8 mouse cellular contexts compared by ENCODE assay signal in the genomic region with DNA sequence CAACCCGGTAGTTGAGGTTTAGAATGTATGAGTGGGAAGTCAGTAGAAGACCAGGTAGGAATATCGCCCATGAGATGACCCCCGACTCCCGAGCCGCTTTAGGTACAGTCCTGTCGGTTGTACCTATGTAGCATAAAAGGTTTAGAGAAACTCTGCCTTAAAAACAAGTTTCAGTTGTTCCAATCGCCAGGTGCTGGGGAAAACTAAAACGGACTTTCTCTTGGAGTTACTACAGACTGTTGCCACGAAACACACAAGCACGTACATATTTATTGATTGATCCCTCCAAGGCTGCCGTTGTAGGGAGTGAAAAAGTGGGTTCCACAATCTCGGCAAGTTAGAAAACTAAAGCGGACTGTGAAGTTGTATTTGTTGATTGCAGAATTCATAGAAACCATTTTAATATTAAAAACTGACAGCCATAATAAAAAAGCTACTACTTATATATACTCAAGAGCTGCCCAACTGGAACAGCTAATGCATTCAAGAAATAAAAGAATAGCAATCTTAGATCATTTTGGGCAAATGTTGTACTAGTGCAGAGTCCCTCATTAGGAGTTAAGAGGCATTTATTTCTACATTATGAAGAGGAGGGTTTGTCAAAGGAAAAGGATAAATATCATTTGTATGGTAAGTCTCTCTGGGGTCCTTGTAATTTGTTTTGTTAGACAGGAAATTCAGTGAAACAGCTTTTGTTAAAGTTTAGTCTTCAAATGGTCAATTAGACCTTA. TPM values are rescaled to one million over a fixed set of nuclear protein-coding genes. Genes with fewer than 3 reads are reported as not detected.
A peak's percentile ranks its signal among the peaks of the same experiment; 100 is the strongest.
DNase-seq lines count a peak whose midpoint lies in the region; ATAC-seq and TF ChIP-seq lines count a peak whose summit lies in the region.

No protein-coding gene starts in this region.

- H3K36me3 ChIP-seq in hindbrain, embryonic 14.5 days (replicated peaks; ENCODE audit: control insufficient read depth, insufficient read depth), result no peaks in the 10 kb centered on the region; the same call in 1 of the 2 replicates
- no peaks in the 10 kb centered on the region for H3K36me3 ChIP-seq in midbrain, postnatal 0 days (ENCODE audit: insufficient read depth, low read length)

- ATAC-seq in hindbrain, embryonic 14.5 days (ENCODE audit: low FRiP score), result no peak
- no peak for ATAC-seq in midbrain, postnatal 0 days (ENCODE audit: low FRiP score)
- no peak for ATAC-seq in cerebellum, adult (ENCODE audit: insufficient number of reproducible peaks, low FRiP score, low TSS enrichment)

- peak overlapping the region; percentile 99; the same call in 1 of the 2 replicates for H3K27ac ChIP-seq in layer of hippocampus, adult 2 months
- H3K27ac ChIP-seq in brown adipose tissue, adult 24 weeks (replicated peaks; ENCODE audit: low read depth, low read length), result no peak overlapping the region
- H3K27ac ChIP-seq in hindbrain, embryonic 14.5 days, result peak overlapping the region; percentile 97; the same call in 1 of the 2 replicates
- H3K27ac ChIP-seq in midbrain, postnatal 0 days (ENCODE audit: low read depth, low read length), result peak overlapping the region; percentile 100

- H3K4me2 ChIP-seq in hindbrain, embryonic 14.5 days (replicated peaks), result peak overlapping the region; percentile 87
- H3K4me2 ChIP-seq in midbrain, postnatal 0 days (ENCODE audit: low read depth, low read length, poor library complexity, severe bottlenecking), result peak overlapping the region; percentile 73

- DNase-seq in layer of hippocampus, adult 2 months (ENCODE audit: low spot score in 2 of 2), result no peak
- DNase-seq in layer of hippocampus, adult 9-11 months, result no peak
- no peak for DNase-seq in hindbrain, embryonic 14.5 days (ENCODE audit: low spot score)
- peak; percentile 1 for DNase-seq in midbrain, postnatal 0 days (ENCODE audit: low spot score)
- DNase-seq in right cerebral cortex, postnatal 25 days, result no peak
- DNase-seq in urinary bladder, postnatal 36 days (ENCODE audit: low spot score in 2 of 2), result no peak

- 5% methylated on average over 13 of the region's 13 CpGs for WGBS in hindbrain, embryonic 14.5 days
- 6% methylated on average over 13 of the region's 13 CpGs for WGBS in midbrain, postnatal 0 days

- no peaks in the 10 kb centered on the region for H3K4me1 ChIP-seq in brown adipose tissue, adult 24 weeks (ENCODE audit: control insufficient read depth, insufficient read depth, insufficient read length, low read length)
- peaks cover 21% of the 10 kb centered on the region for H3K4me1 ChIP-seq in hindbrain, embryonic 14.5 days (replicated peaks; ENCODE audit: control insufficient read depth, insufficient read depth, low read length)
- H3K4me1 ChIP-seq in midbrain, postnatal 0 days (ENCODE audit: insufficient read depth, low read length), result peaks cover 5% of the 10 kb centered on the region; the same call in 1 of the 2 replicates

- no peaks in the 10 kb centered on the region for H3K9me3 ChIP-seq in hindbrain, embryonic 14.5 days (ENCODE audit: control insufficient read depth, low read length)
- H3K9me3 ChIP-seq in midbrain, postnatal 0 days (ENCODE audit: low read length), result no peaks in the 10 kb centered on the region

- H3K9ac ChIP-seq in hindbrain, embryonic 14.5 days, result peak overlapping the region; percentile 100
- H3K9ac ChIP-seq in midbrain, postnatal 0 days (replicated peaks; ENCODE audit: low read length, poor library complexity, severe bottlenecking), result peak overlapping the region; percentile 100

- no peak for TF ChIP-seq CTCF in layer of hippocampus, adult 2 months (conservative IDR thresholded peaks at IDR 0.05)
- TF ChIP-seq CTCF in midbrain, postnatal 0 days (IDR thresholded peaks at IDR 0.05), result no peak

- H3K27me3 ChIP-seq in hindbrain, embryonic 14.5 days (ENCODE audit: control insufficient read depth, insufficient read depth, low read length), result no peaks in the 10 kb centered on the region
- no peaks in the 10 kb centered on the region for H3K27me3 ChIP-seq in midbrain, postnatal 0 days (ENCODE audit: insufficient read depth, low read length)

- peak overlapping the region; percentile 90 for H3K4me3 ChIP-seq in layer of hippocampus, adult 2 months
- H3K4me3 ChIP-seq in brown adipose tissue, adult 24 weeks (ENCODE audit: insufficient read depth, low read depth, low read length), result peak overlapping the region; percentile 93
- peak overlapping the region; percentile 100 for H3K4me3 ChIP-seq in hindbrain, embryonic 14.5 days (replicated peaks; ENCODE audit: low read length)
- peak overlapping the region; percentile 95 for H3K4me3 ChIP-seq in midbrain, postnatal 0 days (ENCODE audit: low read depth, low read length)

RNA-seq across cellular contexts. Expression of a gene that starts 1.2 kb away (rescaled TPM):
- total RNA-seq in layer of hippocampus, adult 2 months (2021), result 10 to 100 TPM; 50.3 to 55.9 TPM
- 37.5 and 44.4 TPM in 2 replicates for polyA plus RNA-seq in brown adipose tissue, adult 24 weeks (2012; ENCODE audit: insufficient read depth, insufficient read length, missing spikeins)
- polyA plus RNA-seq in hindbrain, embryonic 14.5 days (2014; fragmentation: Nextera tagmentation; extraction: Ambion mirVana), result 68.4 and 69.9 TPM in 2 replicates
- 31.6 and 49.7 TPM in 2 replicates for total RNA-seq in midbrain, postnatal 0 days (2014; rRNA removed)
- polyA plus RNA-seq in midbrain, postnatal 0 days (2015; fragmentation: Nextera tagmentation; extraction: Ambion mirVana), result 49.7 and 52.8 TPM in 2 replicates

RNA-seq across cellular contexts. Expression of a gene that starts 43.3 kb away (rescaled TPM):
- 10 to 100 TPM; 21.8 to 22.5 TPM for total RNA-seq in layer of hippocampus, adult 2 months (2021)
- polyA plus RNA-seq in brown adipose tissue, adult 24 weeks (2012; ENCODE audit: insufficient read depth, insufficient read length, missing spikeins), result 37.5 and 45.9 TPM in 2 replicates
- 26.9 and 29.9 TPM in 2 replicates for polyA plus RNA-seq in hindbrain, embryonic 14.5 days (2014; fragmentation: Nextera tagmentation; extraction: Ambion mirVana)
- 52.1 and 61.1 TPM in 2 replicates for total RNA-seq in midbrain, postnatal 0 days (2014; rRNA removed)
- 19.8 and 21.1 TPM in 2 replicates for polyA plus RNA-seq in midbrain, postnatal 0 days (2015; fragmentation: Nextera tagmentation; extraction: Ambion mirVana)
